Mouse (Mus musculus) frontal cortex, postnatal 36 days (tissue): Measurements from ENCODE around the gene Clpb.
A peak's percentile ranks its signal among the peaks of the same experiment; 100 is the strongest.

Experiments used
- DNase-seq, 2 experiments: peaks; one replicate each; pipeline ENCODE4 v3.0.0; 2022; ENCODE audit warnings: low spot score in 2 of 2

The Clpb gene

DNA sequence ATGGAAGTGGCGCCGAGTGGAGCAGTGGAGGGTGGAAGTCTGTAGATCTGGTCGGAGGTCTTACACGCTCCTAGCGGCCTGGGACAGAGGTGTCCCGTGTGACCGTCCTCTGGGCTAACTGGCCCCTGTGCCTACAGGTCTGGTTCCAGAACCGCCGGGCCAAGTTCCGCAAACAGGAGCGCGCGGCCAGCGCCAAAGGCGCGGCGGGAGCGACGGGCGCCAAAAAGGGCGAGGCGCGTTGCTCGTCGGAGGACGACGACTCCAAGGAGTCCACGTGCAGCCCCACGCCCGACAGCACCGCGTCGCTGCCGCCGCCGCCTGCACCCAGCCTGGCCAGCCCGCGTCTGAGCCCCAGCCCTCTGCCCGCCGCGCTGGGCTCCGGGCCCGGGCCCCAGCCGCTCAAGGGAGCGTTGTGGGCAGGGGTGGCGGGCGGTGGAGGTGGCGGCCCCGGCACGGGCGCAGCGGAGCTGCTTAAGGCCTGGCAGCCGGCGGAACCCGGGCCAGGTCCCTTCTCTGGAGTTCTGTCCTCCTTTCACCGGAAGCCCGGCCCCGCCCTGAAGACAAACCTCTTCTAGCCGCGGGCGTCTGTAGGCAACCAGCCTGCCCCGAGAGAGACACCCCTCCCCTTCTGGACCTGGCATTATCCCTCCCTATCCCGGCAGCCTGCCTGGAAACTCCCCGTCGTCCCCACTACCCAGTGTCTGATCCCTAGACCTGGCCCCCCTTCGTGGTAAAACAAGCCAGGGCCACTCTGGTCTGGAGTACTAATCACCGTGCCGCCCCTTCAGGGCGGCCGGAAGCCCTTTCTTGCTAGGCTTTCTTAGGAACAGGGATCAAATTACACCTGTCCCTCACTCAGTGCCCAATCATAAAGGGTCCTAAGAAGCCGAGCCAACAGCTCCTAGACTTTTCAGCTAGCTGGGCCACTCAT, 158.4 kb downstream of the Clpb start:
- DNase-seq, result peak in 1 of 2 experiments; percentile 13

DNA sequence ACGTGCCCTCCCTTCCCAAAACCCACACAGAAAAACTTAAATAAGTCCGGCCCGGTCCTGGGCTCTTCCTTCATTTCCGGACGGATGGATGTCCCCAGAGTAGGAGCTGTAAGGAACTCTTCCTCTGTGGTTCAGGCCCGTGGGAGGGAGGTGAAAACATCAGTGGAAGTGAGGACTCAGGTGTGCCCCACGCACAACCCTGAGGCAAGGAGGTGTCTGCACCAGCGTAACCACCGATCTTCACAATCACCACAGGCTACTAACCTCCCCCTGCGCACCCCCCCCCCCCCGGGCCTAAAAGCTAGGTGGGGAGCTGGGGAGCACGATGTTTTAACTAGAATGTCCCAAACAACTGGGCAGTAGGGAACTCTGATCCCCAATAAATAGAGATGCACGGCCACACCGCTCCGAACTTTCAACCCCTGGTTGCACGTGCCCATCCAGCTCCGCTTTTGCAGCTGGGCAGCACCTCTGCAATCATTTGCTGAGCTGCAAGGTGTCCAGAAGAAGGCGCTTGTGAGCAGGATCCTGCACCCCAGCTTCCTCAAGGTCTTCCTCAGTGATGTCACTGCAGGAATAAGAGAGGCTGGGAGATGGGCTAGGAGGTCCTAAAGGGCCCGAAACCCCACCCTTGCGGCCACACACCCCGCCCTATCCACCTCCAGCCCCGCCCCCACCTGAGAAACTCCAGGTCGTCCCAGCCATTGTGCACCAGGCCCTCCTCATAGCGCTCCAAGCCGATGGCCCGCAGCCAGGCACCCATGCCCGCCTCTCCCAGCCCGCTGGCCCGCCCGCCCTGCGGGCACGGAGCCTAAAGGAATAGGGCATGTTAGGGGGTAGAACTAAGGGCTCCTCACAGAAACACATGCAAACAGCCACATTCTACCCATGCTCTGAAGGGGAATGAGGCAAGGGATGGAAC, 159.7 kb downstream of the Clpb start:
- no peak for DNase-seq

DNA sequence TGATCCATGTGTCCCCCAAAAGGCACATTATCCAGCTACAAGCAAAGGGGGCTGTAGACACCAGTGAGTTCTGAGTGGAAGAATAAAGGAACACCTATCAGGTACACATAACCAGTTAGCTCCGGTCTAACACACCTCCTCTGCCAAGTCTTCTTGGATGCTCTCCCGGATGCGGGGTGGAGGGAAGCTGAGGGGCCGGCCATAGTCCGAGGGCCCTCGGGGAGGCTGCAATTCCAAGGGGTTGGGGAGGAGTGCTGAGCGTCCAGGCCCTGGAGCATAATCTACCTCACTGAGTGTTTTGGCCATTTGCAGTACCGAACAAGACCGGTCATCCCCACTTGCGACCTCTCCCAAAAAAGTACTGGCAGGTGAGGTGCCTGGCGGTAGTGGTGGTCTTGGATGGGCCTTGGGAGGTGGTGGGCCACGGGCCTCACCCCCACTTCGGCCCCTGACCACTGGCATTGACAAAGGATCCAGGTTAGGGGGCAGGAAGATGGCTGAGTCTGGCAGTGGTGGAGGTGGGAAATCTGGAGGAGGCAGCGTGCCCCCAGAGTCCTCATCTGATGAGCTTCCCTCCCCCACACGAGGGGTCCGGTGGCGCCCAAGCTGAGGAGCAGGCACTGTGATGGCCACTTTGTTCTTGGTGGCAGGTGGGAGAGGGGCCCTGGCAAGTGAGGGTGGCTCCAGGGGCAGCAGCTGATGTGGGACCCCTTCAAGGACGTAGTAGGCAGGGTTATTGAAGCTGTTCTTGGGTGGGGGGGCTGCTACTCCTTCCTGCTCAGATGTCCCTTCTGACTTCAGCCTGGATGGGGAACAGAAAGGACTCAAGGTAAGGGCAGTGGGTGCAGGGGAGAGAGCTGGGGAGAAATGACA, 160.6 kb downstream of the Clpb start:
- DNase-seq, result no peak

DNA sequence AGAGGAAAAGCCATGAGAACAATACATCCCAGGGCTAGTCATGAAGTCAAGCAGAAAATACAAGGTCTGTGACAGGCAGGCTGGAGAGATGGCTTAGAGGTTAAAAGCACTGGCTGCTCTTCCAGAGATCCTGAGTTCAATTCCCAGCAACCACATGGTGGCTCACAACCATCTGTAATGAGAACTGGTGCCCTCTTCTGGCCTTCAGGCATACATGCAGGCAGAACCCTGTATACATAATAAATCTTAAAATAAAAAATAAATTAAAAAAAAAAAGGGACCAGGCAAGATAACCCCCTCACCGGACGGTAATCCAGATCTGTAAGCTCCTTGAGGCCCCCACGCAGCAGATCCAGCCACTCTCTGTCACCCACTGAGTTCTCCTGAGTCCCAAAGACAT, 166.9 kb downstream of the Clpb start:
- no peak for DNase-seq

DNA sequence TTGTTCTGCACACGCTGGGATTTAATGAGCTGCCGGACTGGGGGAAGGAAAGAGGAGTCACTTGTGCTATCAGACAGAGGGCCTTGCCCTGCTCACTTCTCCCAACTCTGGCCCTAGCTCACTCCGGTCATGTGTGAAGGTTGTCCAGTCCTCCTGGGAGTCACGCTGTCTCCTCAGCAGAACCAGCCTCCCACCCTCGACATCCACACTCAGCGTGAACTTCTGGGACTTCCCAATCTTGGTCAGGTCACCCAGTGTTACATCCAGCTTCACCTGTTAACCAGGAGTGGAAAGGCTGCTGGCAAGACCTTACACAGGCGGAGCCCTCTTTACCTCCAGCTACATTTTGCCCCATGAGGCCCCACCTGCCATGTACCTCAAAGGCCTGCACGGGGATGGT, 168.0 kb downstream of the Clpb start:
- no peak for DNase-seq

DNA sequence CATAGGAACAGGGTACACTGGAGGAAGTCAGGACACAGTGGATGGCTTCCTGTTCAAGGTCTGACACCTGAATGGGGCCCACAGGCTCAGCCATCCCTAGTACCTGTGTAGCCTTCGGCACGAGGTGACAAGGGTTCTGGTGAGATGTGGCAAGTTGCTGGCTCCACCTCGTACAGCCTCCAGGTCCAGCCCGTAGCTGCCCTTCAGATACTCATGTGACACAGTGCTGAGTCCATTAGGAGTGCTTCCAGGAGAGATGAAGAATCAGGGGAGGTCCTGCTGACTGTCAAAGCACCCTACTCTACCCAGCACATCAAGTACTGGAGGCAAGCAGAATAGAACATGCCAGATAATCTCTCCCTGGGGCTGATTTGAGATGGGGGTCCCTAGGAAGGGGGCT, 168.9 kb downstream of the Clpb start:
- no peak for DNase-seq

DNA sequence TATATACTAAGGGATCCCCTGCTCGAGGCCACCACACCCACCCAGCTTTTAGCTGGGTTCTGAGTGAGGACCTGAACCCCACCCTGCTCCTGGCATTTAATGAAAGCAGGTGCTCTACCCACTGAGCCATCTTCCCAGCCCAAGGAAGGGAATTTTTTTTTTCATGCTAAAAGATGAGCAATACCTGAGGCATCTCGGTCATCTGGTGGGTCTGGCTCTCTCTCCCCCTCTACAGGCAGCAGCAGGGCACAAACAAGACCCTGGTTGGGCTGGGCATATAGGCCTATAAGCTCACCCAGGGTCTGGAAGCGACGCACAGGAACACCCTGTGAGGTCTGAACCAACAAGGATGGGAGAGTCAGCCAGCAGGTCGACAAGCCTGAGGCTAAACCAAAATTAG, 169.9 kb downstream of the Clpb start:
- no peak for DNase-seq

DNA sequence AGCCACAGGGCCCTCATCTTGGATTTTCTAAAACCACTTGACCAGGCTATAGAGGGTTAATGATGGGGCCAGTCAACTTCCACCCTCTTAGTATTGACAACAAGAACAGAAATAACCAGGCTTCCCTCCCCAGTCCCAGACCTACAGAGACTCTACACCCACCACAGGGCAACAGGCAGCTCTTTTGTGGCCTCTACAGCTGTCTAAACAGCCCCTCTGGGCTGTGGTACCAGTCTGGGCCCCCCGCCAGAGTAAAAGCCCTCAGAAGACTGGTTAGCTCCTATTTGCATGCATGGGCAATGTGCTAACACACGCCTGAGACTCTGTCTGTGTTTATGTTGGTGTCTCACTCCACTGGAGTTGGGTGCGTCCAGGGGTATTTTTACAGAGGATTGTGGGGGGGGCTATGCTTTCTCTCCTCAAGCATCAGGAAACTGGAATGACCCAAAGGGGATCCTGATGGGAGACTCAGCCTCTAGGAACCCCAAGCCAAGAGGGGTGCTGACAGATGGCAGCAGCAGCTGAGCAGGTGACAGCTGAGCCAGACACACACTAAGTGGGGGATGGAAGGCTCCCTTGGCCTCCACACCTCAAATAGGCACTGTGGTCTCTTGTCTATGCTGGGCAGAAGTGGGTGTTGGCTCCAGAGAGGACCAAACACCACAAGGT, 170.6 kb downstream of the Clpb start:
- DNase-seq, result no peak

DNA sequence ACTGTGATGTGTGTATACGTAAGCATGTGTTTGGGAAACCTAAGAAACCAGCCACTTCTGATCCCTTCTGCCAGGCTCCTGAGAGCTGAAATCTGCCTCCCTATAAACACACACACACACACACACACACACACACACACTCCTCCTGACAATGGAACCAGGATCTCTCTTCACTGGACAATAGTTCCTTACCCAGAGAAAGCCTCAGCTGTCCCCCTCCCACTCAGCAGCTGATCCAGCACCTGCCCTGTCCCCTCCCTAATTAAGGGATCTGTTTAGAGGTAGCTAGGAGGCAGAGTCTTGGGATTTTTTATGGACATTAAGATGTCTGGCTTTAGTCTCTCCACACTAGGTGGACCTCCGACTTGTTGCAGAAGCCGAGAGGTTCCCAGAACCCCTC, 171.5 kb downstream of the Clpb start:
- no peak for DNase-seq

DNA sequence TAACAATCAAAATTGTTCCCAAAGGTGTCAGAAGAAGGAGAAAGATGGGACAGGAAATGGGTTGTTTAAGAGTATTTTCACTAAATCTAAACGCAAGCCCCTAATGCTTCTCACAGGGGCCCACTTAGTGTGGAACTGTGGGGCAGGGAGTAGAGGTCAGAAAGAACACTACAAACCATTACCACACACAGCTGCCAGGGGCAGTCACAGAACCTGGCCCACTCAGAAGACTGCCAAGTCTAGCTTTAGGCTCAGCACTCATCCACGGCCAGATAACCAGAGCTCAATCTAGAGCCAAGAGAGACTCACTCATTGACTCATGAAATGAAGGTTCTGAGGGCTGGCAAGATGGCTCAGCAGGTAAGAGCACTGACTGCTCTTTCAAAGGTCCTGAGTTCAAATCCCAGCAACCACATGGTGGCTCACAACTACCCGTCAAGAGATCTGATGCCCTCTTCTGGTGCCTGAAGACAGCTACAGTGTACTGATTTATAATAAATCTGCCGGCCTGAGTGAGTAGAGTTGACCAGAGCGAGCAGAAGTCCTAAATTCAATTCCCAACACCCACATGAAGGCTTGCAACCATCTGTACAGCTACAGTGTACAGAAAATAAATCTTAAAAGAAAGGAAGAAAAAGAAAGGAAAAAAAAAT, 172.2 kb downstream of the Clpb start:
- no peak for DNase-seq

DNA sequence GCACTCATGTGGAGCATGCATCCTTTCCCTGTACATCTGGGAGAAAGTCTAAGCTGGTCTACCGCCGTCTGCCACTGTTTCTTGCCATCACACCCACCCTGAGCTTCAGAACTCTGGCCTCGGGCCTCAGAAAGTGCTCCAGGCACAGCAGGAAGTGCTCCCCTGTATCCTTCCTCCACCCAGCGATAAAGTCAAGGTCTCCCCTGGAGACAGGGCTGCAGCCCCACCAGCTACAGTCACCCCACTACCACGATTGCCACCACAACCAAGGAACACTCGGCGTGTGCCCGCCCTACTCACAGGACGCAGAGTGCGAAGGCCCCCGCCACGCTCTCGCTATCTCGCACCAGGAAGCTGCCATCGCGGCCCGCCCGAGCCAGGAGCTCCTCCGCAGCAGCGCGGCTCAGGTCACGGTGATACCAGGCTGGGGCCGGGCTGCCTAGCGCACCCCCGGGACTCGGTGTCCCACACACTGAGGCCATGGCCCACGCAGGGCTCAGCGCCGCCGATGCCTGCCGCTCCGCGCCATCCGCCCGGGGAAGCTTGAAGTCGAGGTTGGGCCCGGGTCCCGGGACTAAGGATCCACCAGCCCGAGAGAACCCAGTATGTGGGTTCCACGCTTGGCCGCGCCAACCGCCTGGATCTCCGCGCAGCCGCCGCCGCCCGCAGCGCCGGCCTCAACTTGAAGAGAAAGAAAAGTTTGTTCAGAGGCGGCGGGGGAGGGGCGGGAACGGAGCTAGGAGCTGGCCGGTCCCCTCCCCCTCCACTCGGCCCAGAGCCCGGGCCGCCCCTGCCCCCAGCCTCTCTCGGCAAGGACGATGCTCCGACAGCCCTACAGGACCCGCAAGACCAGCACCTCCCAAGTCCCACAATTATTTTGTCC, 173.1 kb downstream of the Clpb start:
- peak; percentile 38 to 45 for DNase-seq

DNA sequence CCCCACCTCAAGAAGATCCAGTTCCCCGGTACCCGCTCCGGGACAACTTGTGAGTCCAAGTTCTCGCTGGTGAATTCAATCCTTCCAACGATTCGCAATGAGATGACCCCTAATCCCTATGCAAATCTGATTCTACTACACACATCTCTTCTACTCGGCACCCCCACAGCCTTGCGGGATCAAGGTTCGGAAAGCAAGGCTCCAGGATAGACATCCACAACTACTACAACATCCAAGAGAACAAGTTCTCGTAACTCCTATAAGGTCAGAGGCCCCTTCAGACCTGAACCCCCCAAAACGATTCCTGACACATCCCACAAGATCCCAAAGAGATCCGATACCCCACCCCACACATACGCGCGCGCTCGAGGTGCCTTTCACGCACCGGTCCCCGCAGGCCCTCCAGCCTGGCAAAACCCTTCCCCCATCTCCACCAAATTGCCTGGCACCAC, 173.7 kb downstream of the Clpb start:
- DNase-seq, result peak in 1 of 2 experiments; percentile 16

DNA sequence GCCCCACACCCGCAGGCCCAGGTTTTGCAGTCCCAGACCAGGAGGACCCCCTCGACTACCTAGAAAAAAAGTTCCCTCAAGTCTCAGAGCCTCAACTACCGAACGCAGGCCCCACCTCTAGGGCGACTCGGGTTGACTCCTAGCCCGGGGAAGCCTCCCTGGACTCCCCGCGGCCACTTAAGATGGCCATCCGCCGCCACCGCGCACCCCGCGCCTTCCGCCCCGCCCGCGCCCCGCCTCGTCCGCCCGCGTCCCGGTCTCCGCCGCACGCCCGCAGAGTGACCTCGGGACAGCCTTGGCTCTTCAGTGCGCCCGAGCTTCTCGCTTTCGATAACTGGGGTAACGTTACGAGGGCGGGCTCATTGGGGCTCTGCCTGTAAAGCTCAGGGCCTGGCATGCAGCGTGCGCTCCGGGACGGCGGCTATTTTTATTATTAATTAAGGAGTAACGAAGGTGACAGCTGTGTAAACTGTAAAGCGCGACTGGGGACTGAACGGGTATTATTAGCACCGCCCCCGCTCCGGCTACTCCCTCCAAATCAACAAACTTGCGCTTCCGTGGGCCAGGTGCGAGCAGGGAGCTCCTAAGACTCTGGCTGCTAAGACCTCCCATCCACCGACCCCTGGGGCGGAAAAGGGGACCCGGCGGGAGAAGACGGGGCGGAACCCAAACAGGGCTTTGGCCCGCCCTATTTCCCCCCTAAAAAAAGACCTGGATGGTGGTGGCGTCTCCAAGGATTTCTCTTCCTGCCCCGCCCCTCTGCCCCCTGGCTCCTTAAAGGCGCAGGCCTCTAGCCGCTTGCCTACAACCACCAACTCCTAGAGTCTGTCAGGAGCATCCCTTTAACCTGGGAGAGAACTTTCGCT, 174.4 kb downstream of the Clpb start, which contains the start of gene Inppl1:
TSS of gene Inppl1 (minus strand) at position 624 of the 866 bp plus-strand sequence.
- DNase-seq, result peak; percentile 75 to 82

DNA sequence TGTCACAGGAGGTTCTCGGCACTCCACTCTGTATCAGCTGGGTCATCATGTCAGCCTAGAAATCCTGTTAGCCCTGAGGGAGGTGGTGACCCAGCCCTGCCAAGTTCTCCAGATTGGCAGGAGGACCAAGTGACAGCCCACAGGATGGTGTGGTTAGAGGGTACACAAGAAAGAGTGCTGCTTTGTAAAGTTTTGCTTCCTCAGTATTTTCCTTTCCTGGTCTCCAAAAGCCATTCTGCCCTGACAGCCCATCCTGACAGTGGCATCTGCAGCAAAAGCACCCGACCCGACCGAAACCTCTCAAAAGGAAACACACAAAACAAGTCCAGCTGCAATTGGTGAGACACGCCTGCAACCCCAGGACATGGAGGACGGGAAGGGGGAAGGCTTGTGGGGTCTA, 180.8 kb downstream of the Clpb start:
- DNase-seq, result no peak
